Mouse (Mus musculus) ovary, postnatal 10 days (tissue): Measurements from ENCODE around the gene Gm2026.
"Not testable (repeated sequence)": the region's sequence is repeated elsewhere in the genome, so short reads cannot be mapped to it uniquely, and the experiment has no call there.

Experiments used
- DNase-seq: peaks from one replicate; pipeline ENCODE4 v3.0.0; 2022; ENCODE audit warnings: low spot score

Gene Gm2026

DNA sequence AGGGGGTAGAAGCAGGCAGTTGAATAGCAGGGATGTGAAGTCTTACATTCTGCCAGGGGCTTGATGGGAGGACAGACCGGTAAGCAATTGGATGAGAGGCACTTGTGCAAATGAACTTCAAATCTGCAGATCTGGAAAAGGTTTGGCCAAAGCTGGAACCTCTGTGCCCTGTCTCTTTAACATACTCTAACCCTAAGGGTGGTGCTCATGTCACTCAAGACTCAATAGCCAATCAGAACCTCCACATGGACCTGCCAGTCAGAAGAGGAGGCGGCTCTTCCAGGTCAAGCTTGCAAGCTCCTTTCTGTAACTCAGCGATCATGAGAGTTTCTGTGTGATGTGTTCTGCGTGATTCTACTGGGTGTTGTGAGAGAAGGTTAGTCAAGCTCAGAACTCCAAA lies at the start of gene Gm2026:
Gene Gm2026, plus strand, starts transcription at position 301 of the 400 bp plus-strand sequence.
- not testable (repeated sequence) for DNase-seq

DNA sequence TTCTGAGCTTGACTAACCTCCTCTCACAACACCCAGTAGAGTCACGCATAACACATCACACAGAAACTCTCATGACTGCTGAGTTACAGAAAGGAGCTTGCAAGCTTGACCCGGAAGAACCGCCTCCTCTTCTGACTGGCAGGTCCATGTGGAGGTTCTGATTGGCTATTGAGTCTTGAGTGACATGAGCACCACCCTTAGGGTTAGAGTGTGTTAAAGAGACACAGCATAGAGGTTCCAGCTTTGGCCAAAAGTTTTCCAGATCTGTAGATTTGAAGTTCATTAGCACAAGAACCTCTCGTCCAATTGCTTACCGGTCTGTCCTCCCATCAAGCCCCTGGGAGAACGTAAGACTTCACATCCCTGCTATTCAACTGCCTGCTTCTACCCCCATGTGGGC lies 34.1 kb upstream of the Gm2026 start, which contains the start of gene Zfp966:
Gene Zfp966, minus strand, starts transcription at position 101 of the 400 bp plus-strand sequence.
- not testable (repeated sequence) for DNase-seq
